Mouse (Mus musculus): ENCODE measurements around the gene Tmed11. TPM values are rescaled to one million over a fixed set of nuclear protein-coding genes. Genes with fewer than 3 reads are reported as not detected.
"Not testable (repeated sequence)": the region's sequence is repeated elsewhere in the genome, so short reads cannot be mapped to it uniquely, and the experiment has no call there.

The Tmed11 gene
- polyA plus RNA-seq (2012): not detected in 2 replicates

DNA sequence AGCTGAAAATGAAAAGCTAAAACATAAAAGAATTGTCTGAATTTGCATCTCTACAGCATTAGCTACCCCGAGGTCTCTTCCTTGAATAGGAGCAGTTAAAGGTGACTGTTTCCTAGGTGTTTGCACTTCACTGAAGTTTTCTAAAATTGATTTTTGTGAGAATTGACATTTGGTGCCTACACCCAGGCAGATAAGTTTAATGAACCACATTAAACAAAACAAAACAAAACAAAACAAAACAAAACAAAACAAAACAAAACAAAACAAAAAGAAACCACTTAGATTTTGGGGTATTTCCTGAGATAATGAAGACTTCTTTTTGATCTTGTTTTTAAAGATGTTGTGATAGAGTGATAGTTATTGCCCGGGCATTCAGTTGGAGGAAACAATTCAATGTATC lies at the start of gene Tmed11:
Gene Tmed11 (minus strand): TSS at position 101 of the 400 bp plus-strand sequence.
- H3K36me3 ChIP-seq (ENCODE audit: control insufficient read depth): not testable (repeated sequence)

GRCm38 (mm10) chr5:108836156-108836555 lies 41.0 kb upstream of the Tmed11 start:
- TF ChIP-seq TAL1 (IDR thresholded peaks at IDR 0.05; ENCODE audit: low read length) (no peak), GATA1 (IDR thresholded peaks at IDR 0.05; ENCODE audit: low read length) (no peak)
- H3K27me3 ChIP-seq (ENCODE audit: control insufficient read depth): no peaks in the 10 kb centered on the region
- H3K36me3 ChIP-seq (ENCODE audit: control insufficient read depth): no peaks in the 10 kb centered on the region
- no peaks in the 10 kb centered on the region for H3K9me3 ChIP-seq (ENCODE audit: control insufficient read depth, low read length)
- no peaks in the 10 kb centered on the region for H3K4me1 ChIP-seq (ENCODE audit: control insufficient read depth)
- no peak overlapping the region for H3K4me3 ChIP-seq (replicated peaks)

More for the DNA sequence above, at the start of gene Tmed11:
- H3K4me3 ChIP-seq (replicated peaks); H3K9me3 ChIP-seq (ENCODE audit: control insufficient read depth, low read length); H3K4me1 ChIP-seq (ENCODE audit: control insufficient read depth); H3K27me3 ChIP-seq (ENCODE audit: control insufficient read depth): not testable (repeated sequence)

DNA sequence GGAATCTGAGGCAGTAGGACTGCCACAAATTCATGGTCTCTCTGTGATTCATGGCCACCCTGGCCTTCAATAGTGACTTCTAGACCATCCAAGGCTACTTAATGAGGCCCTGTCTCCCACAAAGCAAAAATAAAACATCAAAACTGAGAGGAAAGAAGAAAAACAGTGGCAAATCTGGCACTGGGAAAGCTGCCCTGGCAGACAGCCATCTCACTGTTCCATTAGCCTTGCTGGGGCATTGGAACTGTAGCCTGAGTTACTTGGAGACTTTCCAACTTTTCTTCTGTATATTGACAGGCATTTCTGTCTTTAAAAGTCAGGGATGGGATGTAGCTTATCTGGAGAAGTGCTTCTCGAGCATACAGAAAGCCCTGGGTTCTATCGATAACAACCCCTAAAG lies 28.1 kb upstream of the Tmed11 start:
- TF ChIP-seq TAL1 (IDR thresholded peaks at IDR 0.05; ENCODE audit: low read length): no peak
- no peak for TF ChIP-seq GATA1 (IDR thresholded peaks at IDR 0.05; ENCODE audit: low read length)
- no peaks in the 10 kb centered on the region for H3K4me1 ChIP-seq (ENCODE audit: control insufficient read depth)

GRCm38 (mm10) chr5:108808750-108809149 lies 13.6 kb upstream of the Tmed11 start, which contains the start of gene Vmn2r8:
Vmn2r8 (minus strand) TSS chr5:108808850.
- not testable (repeated sequence) for H3K27me3 ChIP-seq (ENCODE audit: control insufficient read depth); H3K4me1 ChIP-seq (ENCODE audit: control insufficient read depth); H3K36me3 ChIP-seq (ENCODE audit: control insufficient read depth); H3K4me3 ChIP-seq (replicated peaks); H3K9me3 ChIP-seq (ENCODE audit: control insufficient read depth, low read length)

More for the DNA sequence above, 28.1 kb upstream of the Tmed11 start:
- Histone ChIP-seq H3K36me3 (ENCODE audit: control insufficient read depth) (no peaks in the 10 kb centered on the region), H3K27me3 (ENCODE audit: control insufficient read depth) (no peaks in the 10 kb centered on the region), H3K9me3 (ENCODE audit: control insufficient read depth, low read length) (no peaks in the 10 kb centered on the region), H3K4me3 (replicated peaks) (no peak overlapping the region)

- TF ChIP-seq GATA1 (IDR thresholded peaks at IDR 0.05; ENCODE audit: low read length) (no peak), TAL1 (IDR thresholded peaks at IDR 0.05; ENCODE audit: low read length) (no peak)
- no peaks in the 10 kb centered on the region for H3K27me3 ChIP-seq (ENCODE audit: control insufficient read depth)
- H3K4me3 ChIP-seq (replicated peaks): no peak overlapping the region
- H3K36me3 ChIP-seq (ENCODE audit: control insufficient read depth): no peaks in the 10 kb centered on the region
- H3K9me3 ChIP-seq (ENCODE audit: control insufficient read depth, low read length): no peaks in the 10 kb centered on the region
- no peaks in the 10 kb centered on the region for H3K4me1 ChIP-seq (ENCODE audit: control insufficient read depth)
These were observed 8.5 kb upstream of the Tmed11 start for GRCm38 (mm10) chr5:108803646-108804045.

GRCm38 (mm10) chr5:108790385-108790784 lies 4.8 kb downstream of the Tmed11 start:
- not testable (repeated sequence) for H3K9me3 ChIP-seq (ENCODE audit: control insufficient read depth, low read length); H3K27me3 ChIP-seq (ENCODE audit: control insufficient read depth); H3K4me3 ChIP-seq (replicated peaks); H3K36me3 ChIP-seq (ENCODE audit: control insufficient read depth); H3K4me1 ChIP-seq (ENCODE audit: control insufficient read depth)

GRCm38 (mm10) chr5:108774630-108775306 lies 20.4 kb downstream of the Tmed11 start, which contains the start of gene Rnf212:
Rnf212 (minus strand) TSS chr5:108774982.
- H3K9me3 ChIP-seq (ENCODE audit: control insufficient read depth, low read length): peaks cover 5% of the 10 kb centered on the region
- TF ChIP-seq TAL1 (IDR thresholded peaks at IDR 0.05; ENCODE audit: low read length) (no peak), GATA1 (IDR thresholded peaks at IDR 0.05; ENCODE audit: low read length) (no peak)

DNA sequence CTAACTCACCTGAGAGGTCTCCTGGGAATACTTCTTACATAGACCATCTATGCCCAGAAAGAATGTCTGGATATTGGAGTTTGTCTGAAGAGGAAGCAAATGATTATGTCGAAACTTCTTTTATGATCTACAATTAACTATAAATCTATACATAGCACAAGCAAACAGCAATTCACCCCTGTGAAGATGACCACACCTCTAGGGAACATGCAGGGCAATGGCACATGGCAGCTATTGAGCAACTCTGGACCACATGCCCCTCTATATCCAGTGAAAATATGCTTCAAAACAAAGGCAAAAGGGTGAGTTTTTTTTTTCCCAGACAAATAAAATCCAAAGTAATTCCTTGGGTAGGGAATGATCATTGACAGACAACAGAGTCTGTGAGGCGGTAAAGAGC lies 35.2 kb downstream of the Tmed11 start:
- no peak for TF ChIP-seq TAL1 (IDR thresholded peaks at IDR 0.05; ENCODE audit: low read length)
- no peak for TF ChIP-seq GATA1 (IDR thresholded peaks at IDR 0.05; ENCODE audit: low read length)
- H3K27me3 ChIP-seq (ENCODE audit: control insufficient read depth): peaks cover 11% of the 10 kb centered on the region
- no peaks in the 10 kb centered on the region for H3K36me3 ChIP-seq (ENCODE audit: control insufficient read depth)
- H3K4me3 ChIP-seq (replicated peaks): no peak overlapping the region
- H3K4me1 ChIP-seq (ENCODE audit: control insufficient read depth): no peaks in the 10 kb centered on the region; the same call in 1 of the 2 replicates
- H3K9me3 ChIP-seq (ENCODE audit: control insufficient read depth, low read length): no peaks in the 10 kb centered on the region

More at GRCm38 (mm10) chr5:108774630-108775306, 20.4 kb downstream of the Tmed11 start, which contains the start of gene Rnf212:
- no peak within 1 kb of the TSS for H3K4me3 ChIP-seq (replicated peaks)
- H3K36me3 ChIP-seq (ENCODE audit: control insufficient read depth): no peaks in the 10 kb centered on the region
- H3K4me1 ChIP-seq (ENCODE audit: control insufficient read depth): no peaks in the 10 kb centered on the region
- H3K27me3 ChIP-seq (ENCODE audit: control insufficient read depth): peaks cover 7% of the 10 kb centered on the region

- no peaks in the 10 kb centered on the region; the same call in 1 of the 2 replicates for H3K4me1 ChIP-seq (ENCODE audit: control insufficient read depth)
- TF ChIP-seq TAL1 (IDR thresholded peaks at IDR 0.05; ENCODE audit: low read length) (no peak), GATA1 (IDR thresholded peaks at IDR 0.05; ENCODE audit: low read length) (no peak)
- H3K36me3 ChIP-seq (ENCODE audit: control insufficient read depth): no peaks in the 10 kb centered on the region
- H3K27me3 ChIP-seq (ENCODE audit: control insufficient read depth): peaks cover 13% of the 10 kb centered on the region
- no peaks in the 10 kb centered on the region for H3K9me3 ChIP-seq (ENCODE audit: control insufficient read depth, low read length)
- H3K4me3 ChIP-seq (replicated peaks): no peak overlapping the region
These were observed 36.8 kb downstream of the Tmed11 start for GRCm38 (mm10) chr5:108758396-108758795.

DNA sequence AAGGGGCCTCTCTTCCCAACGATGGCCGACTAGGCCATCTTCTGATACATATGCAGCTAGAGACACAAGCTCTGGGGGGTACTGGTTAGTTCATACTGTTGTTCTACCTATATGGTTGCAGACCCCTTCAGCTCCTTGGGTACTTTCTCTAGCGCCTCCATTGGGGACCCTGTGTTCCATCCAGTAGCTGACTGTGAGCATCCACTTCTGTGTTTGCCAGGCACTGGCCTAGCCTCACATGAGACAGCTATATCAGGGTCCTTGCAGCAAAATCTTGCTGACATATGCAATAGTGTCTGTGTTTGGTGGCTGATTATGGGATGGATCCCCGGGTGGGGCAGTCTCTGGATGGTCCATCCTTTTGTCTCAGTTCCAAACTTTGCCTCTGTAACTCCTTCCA lies 43.9 kb downstream of the Tmed11 start:
- H3K4me1 ChIP-seq (ENCODE audit: control insufficient read depth): peaks cover 46% of the 10 kb centered on the region
- H3K36me3 ChIP-seq (ENCODE audit: control insufficient read depth): peaks cover 20% of the 10 kb centered on the region
- not testable (repeated sequence) for H3K27me3 ChIP-seq (ENCODE audit: control insufficient read depth); H3K4me3 ChIP-seq (replicated peaks); H3K9me3 ChIP-seq (ENCODE audit: control insufficient read depth, low read length)
